Comparison of ENCODE assay signal across 27 mouse cellular contexts in the genomic region with DNA sequence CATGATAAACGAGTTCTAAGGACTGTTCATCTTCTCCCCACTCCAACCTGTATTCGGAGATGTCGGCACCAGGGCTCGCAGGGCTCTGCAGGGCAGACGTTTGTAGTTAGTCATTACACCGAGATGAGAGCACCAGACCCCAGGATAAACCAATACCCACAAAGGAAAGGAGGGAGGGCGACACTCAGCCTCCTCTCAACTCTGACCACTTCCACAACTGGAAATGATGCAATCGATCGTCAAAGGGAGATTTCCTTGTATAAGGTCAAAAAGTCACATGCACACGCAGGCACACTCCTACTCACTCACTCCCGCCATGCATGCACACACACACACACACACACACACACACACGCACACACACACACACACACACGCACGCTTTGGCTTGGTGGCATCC.
DNase-seq lines count a peak whose midpoint lies in the region; ATAC-seq and TF ChIP-seq lines count a peak whose summit lies in the region.
"Had no signal": no experiment of that assay in that cellular context is flagged by ENCODE, and none has a peak within 500 bp of the region (broad histone marks: within the 10 kb centered on the region; RNA-seq: fewer than 3 reads in every experiment).

No protein-coding gene starts in this region.

- peaks cover 4% of the 10 kb centered on the region; the same call in 1 of the 2 replicates for H3K36me3 ChIP-seq in midbrain, embryonic 11.5 days (ENCODE audit: control insufficient read depth, insufficient read depth, low read length)
- H3K36me3 ChIP-seq in midbrain, embryonic 15.5 days (replicated peaks): no peaks in the 10 kb centered on the region
- H3K36me3 ChIP-seq in myocyte (ENCODE audit: control insufficient read depth, insufficient read depth): peaks cover 44% of the 10 kb centered on the region
- H3K36me3 ChIP-seq: G1E had no signal

- WGBS in midbrain, embryonic 11.5 days: 93% methylated on average over 14 of the region's 14 CpGs
- WGBS in midbrain, embryonic 15.5 days: 90% methylated on average over 14 of the region's 14 CpGs

- H3K4me1 ChIP-seq in midbrain, embryonic 11.5 days (ENCODE audit: control insufficient read depth, insufficient read depth, low read length): no peaks in the 10 kb centered on the region
- no peaks in the 10 kb centered on the region for H3K4me1 ChIP-seq in midbrain, embryonic 15.5 days
- H3K4me1 ChIP-seq: embryonic facial prominence, embryonic 10.5 days; embryonic facial prominence, embryonic 12.5 days; forebrain, embryonic 13.5 days; forebrain, embryonic 15.5 days had no signal

- H3ac ChIP-seq in myocyte (ENCODE audit: control insufficient read depth, insufficient read length): no peak overlapping the region

- no peaks in the 10 kb centered on the region for H3K79me2 ChIP-seq in myocyte (ENCODE audit: control insufficient read depth, insufficient read depth)

- H3K27me3 ChIP-seq in midbrain, embryonic 11.5 days (ENCODE audit: control insufficient read depth, insufficient read depth, low read length): no peaks in the 10 kb centered on the region
- H3K27me3 ChIP-seq in midbrain, embryonic 15.5 days (replicated peaks): no peaks in the 10 kb centered on the region
- H3K27me3 ChIP-seq in myocyte (ENCODE audit: control insufficient read depth, insufficient read depth, insufficient read length): no peaks in the 10 kb centered on the region
- H3K27me3 ChIP-seq: CH12.LX; embryonic facial prominence, embryonic 12.5 days; forebrain, embryonic 13.5 days; forebrain, embryonic 15.5 days; Patski had no signal

- no peak for TF ChIP-seq POLR2A in myocyte (IDR thresholded peaks at IDR 0.05; ENCODE audit: insufficient read length, low read depth)

- peak; percentile 31 for DNase-seq in midbrain, embryonic 11.5 days (ENCODE audit: low spot score, missing footprints)
- no peak for DNase-seq in embryo, embryonic 9.5 days (ENCODE audit: extremely low spot score)
- no peak for DNase-seq in gastrocnemius, adult 8-10 months (ENCODE audit: low spot score in 2 of 2)
- DNase-seq: adrenal gland, adult 2 months; adrenal gland, postnatal 10 days; adrenal gland, postnatal 25 days; B cell, adult 2 months; cerebellum, adult 11 months; cerebellum, adult 18-20 months; cerebellum, adult 8-10 months; cerebellum, adult 9-11 months; cerebellum, postnatal 14 days; cerebellum, postnatal 36 days; embryo, embryonic 11 days; forebrain, postnatal 0 days had no signal

- no peak for ATAC-seq in midbrain, embryonic 11.5 days (ENCODE audit: low FRiP score)
- ATAC-seq in midbrain, embryonic 15.5 days (replicated peaks): no peak
- peak; percentile 47 for ATAC-seq in granulocyte monocyte progenitor cell, adult 5-6 weeks (replicated peaks; ENCODE audit: poor library complexity, severe bottlenecking)
- ATAC-seq in megakaryocyte, adult 5-6 weeks (ENCODE audit: poor library complexity, severe bottlenecking): peak; percentile 58
- ATAC-seq in activated CD4-positive, CD25-positive, alpha-beta regulatory T cell, adult 4 months: no peak
- ATAC-seq: forebrain, embryonic 13.5 days; forebrain, embryonic 15.5 days; forebrain, postnatal 0 days; Patski had no signal

- no peaks in the 10 kb centered on the region for H3K9me3 ChIP-seq in midbrain, embryonic 11.5 days (ENCODE audit: control insufficient read depth, low read length)
- no peaks in the 10 kb centered on the region for H3K9me3 ChIP-seq in midbrain, embryonic 15.5 days
- H3K9me3 ChIP-seq: embryonic facial prominence, embryonic 10.5 days; embryonic facial prominence, embryonic 12.5 days; forebrain, embryonic 13.5 days; forebrain, embryonic 15.5 days; G1E had no signal

- H3K4me2 ChIP-seq in midbrain, embryonic 11.5 days: no peak overlapping the region
- H3K4me2 ChIP-seq in midbrain, embryonic 15.5 days: no peak overlapping the region
- H3K4me2 ChIP-seq in myocyte (ENCODE audit: low read depth): no peak overlapping the region
- H3K4me2 ChIP-seq: embryonic facial prominence, embryonic 12.5 days; forebrain, embryonic 13.5 days; forebrain, embryonic 15.5 days had no signal

- H3K27ac ChIP-seq in midbrain, embryonic 11.5 days (ENCODE audit: low read depth, low read length): no peak overlapping the region
- no peak overlapping the region for H3K27ac ChIP-seq in midbrain, embryonic 15.5 days
- H3K27ac ChIP-seq: embryonic facial prominence, embryonic 10.5 days; embryonic facial prominence, embryonic 12.5 days; forebrain, embryonic 13.5 days; forebrain, embryonic 15.5 days had no signal

- H3K4me3 ChIP-seq in midbrain, embryonic 11.5 days (ENCODE audit: low read depth, low read length): no peak overlapping the region
- H3K4me3 ChIP-seq in midbrain, embryonic 15.5 days: no peak overlapping the region
- H3K4me3 ChIP-seq in myocyte: no peak overlapping the region
- H3K4me3 ChIP-seq: embryonic facial prominence, embryonic 10.5 days; embryonic facial prominence, embryonic 12.5 days; forebrain, embryonic 13.5 days; forebrain, embryonic 15.5 days had no signal

- no peak overlapping the region for H3K9ac ChIP-seq in midbrain, embryonic 11.5 days (ENCODE audit: low read length)
- no peak overlapping the region for H3K9ac ChIP-seq in midbrain, embryonic 15.5 days
- H3K9ac ChIP-seq: embryonic facial prominence, embryonic 12.5 days; forebrain, embryonic 13.5 days; forebrain, embryonic 15.5 days; forebrain, postnatal 0 days had no signal

TF ChIP-seq in myocyte, 11 proteins besides CTCF, POLR2A, EP300 and RAD21:
- TF ChIP-seq CEBPB (IDR thresholded peaks at IDR 0.05; ENCODE audit: insufficient read depth, poor library complexity, severe bottlenecking) (0 out of 2 replicates have a peak, but pooled peaks have one; percentile 20), MYOD1 (IDR thresholded peaks at IDR 0.05; ENCODE audit: control insufficient read depth in 1 of 3, insufficient read length in 2 of 3, low read depth in 2 of 3) (no peak)
TF ChIP-seq in myocyte: peak in this region for 1.

Comparison
In these comparisons a context has a peak if more than half of its experiments do, and no peak if none do; other contexts are left out.
1. ATAC-seq: peak in granulocyte monocyte progenitor cell, adult 5-6 weeks (single experiment) and megakaryocyte, adult 5-6 weeks (single experiment); none in midbrain, embryonic 11.5 days (single experiment), midbrain, embryonic 15.5 days (single experiment) and activated CD4-positive, CD25-positive, alpha-beta regulatory T cell, adult 4 months (single experiment).